In genomic region chr2:168009936-168010668, GRCm38 (mm10) we compare ENCODE assay signal across 8 mouse cellular contexts. TPM values are rescaled to one million over a fixed set of nuclear protein-coding genes. Genes with fewer than 3 reads are reported as not detected.
A peak's percentile ranks its signal among the peaks of the same experiment; 100 is the strongest.
DNase-seq lines count a peak whose midpoint lies in the region; ATAC-seq and TF ChIP-seq lines count a peak whose summit lies in the region.

Gene Ripor3, minus strand, starts transcription at chr2:168010618.

- H3K27ac ChIP-seq in liver, embryonic 12.5 days, result no peak within 1 kb of the TSS
- no peak within 1 kb of the TSS for H3K27ac ChIP-seq in kidney, adult 2 months (ENCODE audit: insufficient read depth, low read depth, low read length)
- H3K27ac ChIP-seq in liver, embryonic 16.5 days (ENCODE audit: low read length), result no peak within 1 kb of the TSS
- H3K27ac ChIP-seq in neural tube, embryonic 13.5 days (replicated peaks), result 0 out of 2 replicates have a peak within 1 kb of the TSS, but pooled peaks have one; percentile 46

- H3K9ac ChIP-seq in liver, embryonic 12.5 days, result no peak within 1 kb of the TSS
- no peak within 1 kb of the TSS for H3K9ac ChIP-seq in liver, embryonic 16.5 days (ENCODE audit: low read depth, low read length)
- H3K9ac ChIP-seq in neural tube, embryonic 13.5 days, result no peak within 1 kb of the TSS

- H3K4me3 ChIP-seq in liver, embryonic 12.5 days, result no peak within 1 kb of the TSS
- H3K4me3 ChIP-seq in kidney, adult 2 months (ENCODE audit: insufficient read depth, low read depth, low read length), result no peak within 1 kb of the TSS
- no peak within 1 kb of the TSS for H3K4me3 ChIP-seq in liver, embryonic 16.5 days (ENCODE audit: low read depth, low read length)
- no peak within 1 kb of the TSS for H3K4me3 ChIP-seq in neural tube, embryonic 13.5 days

- no peaks in the 10 kb centered on the region for H3K27me3 ChIP-seq in liver, embryonic 12.5 days (replicated peaks)
- no peaks in the 10 kb centered on the region for H3K27me3 ChIP-seq in kidney, adult 2 months (replicated peaks; ENCODE audit: control insufficient read depth, insufficient read depth, low read length)
- no peaks in the 10 kb centered on the region for H3K27me3 ChIP-seq in liver, embryonic 16.5 days (ENCODE audit: control insufficient read depth, insufficient read depth, low read depth, low read length)
- no peaks in the 10 kb centered on the region for H3K27me3 ChIP-seq in neural tube, embryonic 13.5 days

- no peak for ATAC-seq in liver, embryonic 12.5 days
- ATAC-seq in liver, embryonic 16.5 days (ENCODE audit: low read depth), result peak; percentile 54
- no peak for ATAC-seq in neural tube, embryonic 13.5 days (ENCODE audit: low read depth)

- no peaks in the 10 kb centered on the region for H3K36me3 ChIP-seq in liver, embryonic 12.5 days
- no peaks in the 10 kb centered on the region for H3K36me3 ChIP-seq in kidney, adult 2 months (ENCODE audit: control insufficient read depth, insufficient read depth, low read length)
- no peaks in the 10 kb centered on the region for H3K36me3 ChIP-seq in liver, embryonic 16.5 days (ENCODE audit: control insufficient read depth, insufficient read depth)
- no peaks in the 10 kb centered on the region for H3K36me3 ChIP-seq in neural tube, embryonic 13.5 days

- peak; percentile 81 for DNase-seq in liver
- peak; percentile 36 to 37 for DNase-seq in cerebellum, adult 18-20 months
- peak; percentile 70 for DNase-seq in gastrocnemius, postnatal 25 days
- DNase-seq in kidney, adult 2 months, result peak; percentile 76
- peak; percentile 73 for DNase-seq in thymus, postnatal 14 days

- no peaks in the 10 kb centered on the region for H3K9me3 ChIP-seq in liver, embryonic 12.5 days (replicated peaks)
- no peaks in the 10 kb centered on the region for H3K9me3 ChIP-seq in liver, embryonic 16.5 days (replicated peaks; ENCODE audit: control insufficient read depth, low read length)
- H3K9me3 ChIP-seq in neural tube, embryonic 13.5 days, result no peaks in the 10 kb centered on the region

- no peak for TF ChIP-seq POLR2A in kidney, adult 2 months (IDR thresholded peaks at IDR 0.05; ENCODE audit: low read depth, low read length)

- WGBS in liver, embryonic 12.5 days (ENCODE audit: insufficient replicate concordance), result 39% methylated on average over 9 of the region's 9 CpGs
- WGBS in kidney, adult 2 months, result 37% methylated on average over 9 of the region's 9 CpGs
- WGBS in liver, embryonic 16.5 days (ENCODE audit: insufficient replicate concordance), result 32% methylated on average over 9 of the region's 9 CpGs
- 33% methylated on average over 9 of the region's 9 CpGs for WGBS in neural tube, embryonic 13.5 days

- no peak within 1 kb of the TSS for H3K4me2 ChIP-seq in liver, embryonic 12.5 days
- no peak within 1 kb of the TSS for H3K4me2 ChIP-seq in liver, embryonic 16.5 days (ENCODE audit: low read depth, low read length)
- no peak within 1 kb of the TSS for H3K4me2 ChIP-seq in neural tube, embryonic 13.5 days

- peak; percentile 75 for TF ChIP-seq CTCF in kidney, adult 2 months (conservative IDR thresholded peaks at IDR 0.05; ENCODE audit: insufficient read depth, insufficient read length, low read depth, low read length)

- H3K4me1 ChIP-seq in liver, embryonic 12.5 days, result peaks cover 28% of the 10 kb centered on the region
- H3K4me1 ChIP-seq in kidney, adult 2 months (ENCODE audit: control insufficient read depth, insufficient read depth, low read length), result peaks cover 7% of the 10 kb centered on the region; the same call in 1 of the 2 replicates
- H3K4me1 ChIP-seq in liver, embryonic 16.5 days (ENCODE audit: control insufficient read depth, low read depth, low read length), result peaks cover 5% of the 10 kb centered on the region
- H3K4me1 ChIP-seq in neural tube, embryonic 13.5 days (replicated peaks), result peaks cover 16% of the 10 kb centered on the region

RNA-seq across cellular contexts. Expression of gene Ripor3, which starts in this region (rescaled TPM):
- 2.4 and 2.9 TPM in 2 replicates for polyA plus RNA-seq in liver, embryonic 12.5 days (2016; fragmentation: Nextera tagmentation; extraction: Ambion mirVana)
- 1 to 10 TPM in 1 of 2 experiments, under 1 TPM in 1; 0.75 to 1.5 TPM for total RNA-seq in gastrocnemius, postnatal 25 days (2021)
- 12.3 and 13.0 TPM in 2 replicates for polyA plus RNA-seq in kidney, adult 2 months (2012; rRNA removed)
- polyA plus RNA-seq in liver, embryonic 16.5 days (2015; fragmentation: Nextera tagmentation; extraction: Ambion mirVana), result 0.81 and 1.2 TPM in 2 replicates
- polyA plus RNA-seq in neural tube, embryonic 13.5 days (2015; fragmentation: Nextera tagmentation; extraction: Ambion mirVana), result 0.40 and 0.61 TPM in 2 replicates
